Mouse (Mus musculus) stomach, embryonic 14.5 days (tissue): Measurements from ENCODE around the gene C1qtnf5. TPM values are rescaled to one million over a fixed set of nuclear protein-coding genes. Genes with fewer than 3 reads are reported as not detected.

ENCODE experiments used
- ATAC-seq: fragments of 200-750 bp; cut with Nextera tagmentation; 2 replicates; pipeline ENCODE4 v1.8.0; 2017; ENCODE audit warnings: low read depth, moderate TSS enrichment; ENCODE audit not compliant: insufficient number of reproducible peaks, insufficient read depth, low FRiP score
- H3K27ac ChIP-seq: fragments of 300-500 bp; sonication (generic); 2 replicates; pipeline ENCODE4 v1.5.1; 2014; ENCODE audit warnings: mild to moderate bottlenecking, low read length, moderate library complexity, mixed read lengths
- H3K27me3 ChIP-seq: fragments of 300-500 bp; sonication (generic); 2 replicates; pipeline ENCODE4 v1.6.1; 2014; ENCODE audit warnings: low read length, control low read depth, mixed read lengths; ENCODE audit not compliant: control insufficient read depth, insufficient read depth
- H3K36me3 ChIP-seq: fragments of 300-500 bp; sonication (generic); 2 replicates; pipeline ENCODE4 v1.6.1; 2014; ENCODE audit warnings: mild to moderate bottlenecking, control low read depth, low read length, moderate library complexity, mixed read lengths; ENCODE audit not compliant: control insufficient read depth, insufficient read depth
- H3K4me1 ChIP-seq: fragments of 300-500 bp; sonication (generic); 2 replicates; pipeline ENCODE4 v1.6.1; 2014; ENCODE audit warnings: low read length, control low read depth, mixed read lengths; ENCODE audit not compliant: control insufficient read depth, insufficient read depth
- H3K4me2 ChIP-seq: fragments of 300-500 bp; sonication (generic); replicated peaks from 2 replicates; pipeline ENCODE4 v1.6.1; 2014; ENCODE audit warnings: low read depth, low read length, control low read depth
- H3K4me3 ChIP-seq: fragments of 300-500 bp; sonication (generic); 2 replicates; pipeline ENCODE4 v1.5.1; 2014; ENCODE audit warnings: low read depth, low read length, control low read depth
- H3K9ac ChIP-seq: fragments of 300-500 bp; sonication (generic); replicated peaks from 2 replicates; pipeline ENCODE4 v1.6.1; 2014; ENCODE audit warnings: low read depth, mild to moderate bottlenecking, control low read depth, low read length, moderate library complexity, mixed read lengths
- H3K9me3 ChIP-seq: fragments of 300-500 bp; sonication (generic); 2 replicates; pipeline ENCODE4 v1.6.1; 2016; ENCODE audit warnings: low read depth, low read length, control low read depth; ENCODE audit not compliant: control insufficient read depth
- WGBS: fragments of 180-500 bp; shearing (Covaris S2); extraction: QIAGEN DNeasy Blood & Tissue Kit; methylation state at CpG from one replicate; pipeline ENCODE4 v1.1.7; 2014; 5-methylcytosine and 5-hydroxymethylcytosine counted together
- polyA plus RNA-seq: library from polyadenylated mRNA; unstranded; fragments of >200 nt; fragmentation: Nextera tagmentation; extraction: Ambion mirVana; gene quantifications from 2 replicates; pipeline ENCODE4 v1.2.1, GENCODE M21; 2014

C1qtnf5 gene
- polyA plus RNA-seq, 1 experiment from 2014 or later: 2.8 TPM

- ATAC-seq: peak; percentile 30; the same call in 1 of the 2 replicates
- WGBS: under 1% methylated on average over 47 of the region's 55 CpGs
- H3K4me3 ChIP-seq: peak within 1 kb of the TSS; percentile 62
- H3K4me2 ChIP-seq: peak within 1 kb of the TSS; percentile 82
- H3K27me3 ChIP-seq: no peaks in the 10 kb centered on the region
- no peaks in the 10 kb centered on the region for H3K9me3 ChIP-seq
- H3K9ac ChIP-seq: peak within 1 kb of the TSS; percentile 52
- H3K36me3 ChIP-seq: peaks cover 3% of the 10 kb centered on the region
- peaks cover 44% of the 10 kb centered on the region for H3K4me1 ChIP-seq
- H3K27ac ChIP-seq: peak within 1 kb of the TSS; percentile 70; the same call in 1 of the 2 replicates
Observed at GRCm38 (mm10) chr9:44134101-44134850, 27.2 kb downstream of the C1qtnf5 start, which contains the start of gene Mcam. Gene Mcam (plus strand): TSS chr9:44134469.

GRCm38 (mm10) chr9:44134851-44135730, 28.0 kb downstream of the C1qtnf5 start:
- no peaks in the 10 kb centered on the region for H3K27me3 ChIP-seq
- peaks cover 11% of the 10 kb centered on the region for H3K36me3 ChIP-seq
- H3K9me3 ChIP-seq: no peaks in the 10 kb centered on the region
- peak overlapping the region; percentile 62 for H3K4me3 ChIP-seq
- 3% methylated on average over 49 of the region's 49 CpGs for WGBS
- peak overlapping the region; percentile 70; the same call in 1 of the 2 replicates for H3K27ac ChIP-seq
- peak overlapping the region; percentile 52 for H3K9ac ChIP-seq
- H3K4me1 ChIP-seq: peaks cover 42% of the 10 kb centered on the region
- peak overlapping the region; percentile 82 for H3K4me2 ChIP-seq
- peak; percentile 4; the same call in 1 of the 2 replicates for ATAC-seq

GRCm38 (mm10) chr9:44135731-44136411, 28.8 kb downstream of the C1qtnf5 start:
- peak overlapping the region; percentile 52 for H3K9ac ChIP-seq
- peak overlapping the region; percentile 62 for H3K4me3 ChIP-seq
- 46% methylated on average over 7 of the region's 7 CpGs for WGBS
- peak overlapping the region; percentile 82 for H3K4me2 ChIP-seq
- peaks cover 11% of the 10 kb centered on the region for H3K36me3 ChIP-seq
- H3K27me3 ChIP-seq: no peaks in the 10 kb centered on the region
- ATAC-seq: no peak
- H3K4me1 ChIP-seq: peaks cover 34% of the 10 kb centered on the region
- no peaks in the 10 kb centered on the region for H3K9me3 ChIP-seq
- H3K27ac ChIP-seq: peak overlapping the region; percentile 70; the same call in 1 of the 2 replicates

GRCm38 (mm10) chr9:44137846-44138245, 30.8 kb downstream of the C1qtnf5 start:
- Histone ChIP-seq H3K4me2 (no peak overlapping the region), H3K36me3 (peaks cover 19% of the 10 kb centered on the region), H3K9me3 (no peaks in the 10 kb centered on the region), H3K9ac (no peak overlapping the region), H3K4me3 (no peak overlapping the region), H3K27ac (no peak overlapping the region), H3K4me1 (peaks cover 24% of the 10 kb centered on the region), H3K27me3 (no peaks in the 10 kb centered on the region)
- WGBS: 48% methylated on average over 4 of the region's 4 CpGs
- ATAC-seq: no peak

GRCm38 (mm10) chr9:44141951-44142350, 34.9 kb downstream of the C1qtnf5 start:
- H3K4me3 ChIP-seq: no peak overlapping the region
- no peaks in the 10 kb centered on the region for H3K27me3 ChIP-seq
- no peak overlapping the region for H3K4me2 ChIP-seq
- no peaks in the 10 kb centered on the region for H3K9me3 ChIP-seq
- WGBS: 74% methylated on average over 5 of the region's 5 CpGs
- no peak overlapping the region for H3K9ac ChIP-seq
- no peaks in the 10 kb centered on the region for H3K4me1 ChIP-seq
- ATAC-seq: no peak
- peaks cover 32% of the 10 kb centered on the region for H3K36me3 ChIP-seq
- no peak overlapping the region for H3K27ac ChIP-seq

GRCm38 (mm10) chr9:44143421-44143820, 36.4 kb downstream of the C1qtnf5 start:
- ATAC-seq: no peak
- no peak overlapping the region for H3K27ac ChIP-seq
- H3K4me3 ChIP-seq: no peak overlapping the region
- 81% methylated on average over 5 of the region's 5 CpGs for WGBS
- H3K4me2 ChIP-seq: no peak overlapping the region
- no peak overlapping the region for H3K9ac ChIP-seq
- H3K9me3 ChIP-seq: no peaks in the 10 kb centered on the region
- no peaks in the 10 kb centered on the region for H3K27me3 ChIP-seq
- peaks cover 34% of the 10 kb centered on the region for H3K36me3 ChIP-seq
- H3K4me1 ChIP-seq: no peaks in the 10 kb centered on the region

GRCm38 (mm10) chr9:44144023-44144717, 37.1 kb downstream of the C1qtnf5 start:
- Histone ChIP-seq H3K4me1 (no peaks in the 10 kb centered on the region), H3K9me3 (no peaks in the 10 kb centered on the region), H3K9ac (no peak overlapping the region), H3K4me3 (no peak overlapping the region), H3K36me3 (peaks cover 33% of the 10 kb centered on the region), H3K27ac (no peak overlapping the region), H3K4me2 (no peak overlapping the region), H3K27me3 (no peaks in the 10 kb centered on the region)
- WGBS: 37% methylated on average over 5 of the region's 8 CpGs
- ATAC-seq: no peak

- no peak overlapping the region for H3K4me2 ChIP-seq
- no peak overlapping the region for H3K4me3 ChIP-seq
- H3K27ac ChIP-seq: no peak overlapping the region
- no peaks in the 10 kb centered on the region for H3K9me3 ChIP-seq
- no peak overlapping the region for H3K9ac ChIP-seq
- no peaks in the 10 kb centered on the region for H3K4me1 ChIP-seq
- peaks cover 31% of the 10 kb centered on the region for H3K36me3 ChIP-seq
- H3K27me3 ChIP-seq: no peaks in the 10 kb centered on the region
- ATAC-seq: no peak
Observed at GRCm38 (mm10) chr9:44144718-44145060, 37.6 kb downstream of the C1qtnf5 start.
